ENCODE assay signal across 8 mouse cellular contexts in the genomic region with DNA sequence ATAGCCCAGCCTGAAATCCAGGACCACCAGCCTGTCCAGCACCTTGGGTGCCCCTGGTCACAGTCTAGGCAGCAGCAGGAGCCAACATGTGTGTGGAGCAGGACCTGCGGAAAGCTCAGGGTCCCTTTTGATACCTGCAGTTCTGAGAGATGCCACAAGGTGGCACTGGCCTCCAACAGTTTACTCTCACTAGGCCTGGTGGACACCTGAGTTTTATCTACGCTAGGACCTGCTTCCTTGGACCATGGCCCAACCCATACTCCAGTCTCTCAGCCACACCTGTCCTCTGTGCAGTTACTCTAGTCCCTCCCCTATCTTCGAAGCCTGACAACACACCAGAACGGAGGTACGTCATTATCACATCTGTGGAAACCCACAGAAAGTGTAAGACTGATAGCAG. TPM values are rescaled to one million over a fixed set of nuclear protein-coding genes. Genes with fewer than 3 reads are reported as not detected.
DNase-seq lines count a peak whose midpoint lies in the region; ATAC-seq lines count a peak whose summit lies in the region.
"Had no signal": no experiment of that assay in that cellular context is flagged by ENCODE, and none has a peak within 500 bp of the region (broad histone marks: within the 10 kb centered on the region; RNA-seq: fewer than 3 reads in every experiment).

No protein-coding gene starts in this region.

- no peaks in the 10 kb centered on the region for H3K9me3 ChIP-seq in intestine, embryonic 15.5 days
- no peaks in the 10 kb centered on the region for H3K9me3 ChIP-seq in midbrain, embryonic 12.5 days
- H3K9me3 ChIP-seq: neural tube, embryonic 12.5 days had no signal

- H3K36me3 ChIP-seq in intestine, embryonic 15.5 days: no peaks in the 10 kb centered on the region
- H3K36me3 ChIP-seq in midbrain, embryonic 12.5 days: no peaks in the 10 kb centered on the region
- H3K36me3 ChIP-seq: neural tube, embryonic 12.5 days had no signal

- H3K27me3 ChIP-seq in intestine, embryonic 15.5 days (replicated peaks): 0 out of 2 replicates have a peak, but pooled peaks cover 2% of the 10 kb centered on the region
- H3K27me3 ChIP-seq in midbrain, embryonic 12.5 days: no peaks in the 10 kb centered on the region; the same call in 1 of the 2 replicates
- H3K27me3 ChIP-seq: neural tube, embryonic 12.5 days had no signal

- H3K4me1 ChIP-seq in intestine, embryonic 15.5 days (replicated peaks): no peaks in the 10 kb centered on the region
- H3K4me1 ChIP-seq in midbrain, embryonic 12.5 days: no peaks in the 10 kb centered on the region
- H3K4me1 ChIP-seq: neural tube, embryonic 12.5 days had no signal

- no peak overlapping the region for H3K4me3 ChIP-seq in intestine, embryonic 15.5 days (replicated peaks)
- H3K4me3 ChIP-seq in midbrain, embryonic 12.5 days: no peak overlapping the region
- H3K4me3 ChIP-seq: neural tube, embryonic 12.5 days had no signal

- intact Hi-C loops in left cerebral cortex, postnatal 25 days (cut with DNase I): loop anchor here (5.0 kb wide), 2 partner anchors 76 to 306 kb away; no protein-coding TSS in a partner anchor

- peak; percentile 82 for ATAC-seq in intestine, embryonic 15.5 days
- ATAC-seq in midbrain, embryonic 12.5 days (ENCODE audit: low FRiP score, low read depth): 0 out of 2 replicates have a peak, but pooled peaks have one; percentile 41

- no peak overlapping the region for H3K4me2 ChIP-seq in intestine, embryonic 15.5 days (replicated peaks)
- no peak overlapping the region for H3K4me2 ChIP-seq in midbrain, embryonic 12.5 days (replicated peaks)
- H3K4me2 ChIP-seq: neural tube, embryonic 12.5 days had no signal

- WGBS in intestine, embryonic 15.5 days: 39% methylated on average over 5 of the region's 5 CpGs
- 52% methylated on average over 5 of the region's 5 CpGs for whole genome bisulfite sequencing in midbrain, embryonic 12.5 days

- H3K9ac ChIP-seq in intestine, embryonic 15.5 days: no peak overlapping the region
- H3K9ac ChIP-seq in midbrain, embryonic 12.5 days (replicated peaks): no peak overlapping the region
- H3K9ac ChIP-seq: neural tube, embryonic 12.5 days had no signal

- DNase-seq in adipocyte (ENCODE audit: low spot score): peak; percentile 74
- peak; percentile 82 for DNase-seq in cerebellum, adult 9-11 months
- DNase-seq in frontal cortex, adult 2 months (ENCODE audit: extremely low spot score in 1 of 2, low spot score in 1 of 2): peak; percentile 35 to 93
- peak; percentile 79 to 84 for DNase-seq in left cerebral cortex, postnatal 25 days (ENCODE audit: low spot score in 2 of 2)
- DNase-seq in spleen, adult 18-20 months: peak; percentile 14 to 69

- no peak overlapping the region for H3K27ac ChIP-seq in intestine, embryonic 15.5 days
- no peak overlapping the region for H3K27ac ChIP-seq in midbrain, embryonic 12.5 days (replicated peaks)
- H3K27ac ChIP-seq: neural tube, embryonic 12.5 days had no signal

RNA-seq across cellular contexts. Expression of gene Sohlh1, which starts 10.8 kb away (rescaled TPM):
- not detected in 2 replicates for polyA plus RNA-seq in frontal cortex, adult 2 months (2012; rRNA removed)
- polyA plus RNA-seq in intestine, embryonic 15.5 days (2015; fragmentation: Nextera tagmentation; extraction: Ambion mirVana): not detected in 2 replicates
- total RNA-seq in left cerebral cortex, postnatal 25 days (2021): not detected
- polyA plus RNA-seq in midbrain, embryonic 12.5 days (2016; fragmentation: Nextera tagmentation; extraction: Ambion mirVana): not detected in 2 replicates
- polyA plus RNA-seq: neural tube, embryonic 12.5 days had no signal

RNA-seq across cellular contexts. Expression of gene Lcn9, which starts 13.3 kb away (rescaled TPM):
- polyA plus RNA-seq in frontal cortex, adult 2 months (2012; rRNA removed): not detected in 2 replicates
- not detected in 2 replicates for polyA plus RNA-seq in intestine, embryonic 15.5 days (2015; fragmentation: Nextera tagmentation; extraction: Ambion mirVana)
- total RNA-seq in left cerebral cortex, postnatal 25 days (2021): not detected
- polyA plus RNA-seq in midbrain, embryonic 12.5 days (2016; fragmentation: Nextera tagmentation; extraction: Ambion mirVana): not detected in 2 replicates
- polyA plus RNA-seq: neural tube, embryonic 12.5 days had no signal

RNA-seq across cellular contexts. Expression of gene Glt6d1, which starts 20.6 kb away (rescaled TPM):
- polyA plus RNA-seq in frontal cortex, adult 2 months (2012; rRNA removed): not detected in 2 replicates
- polyA plus RNA-seq in intestine, embryonic 15.5 days (2015; fragmentation: Nextera tagmentation; extraction: Ambion mirVana): not detected in 2 replicates
- total RNA-seq in left cerebral cortex, postnatal 25 days (2021): not detected
- not detected in 2 replicates for polyA plus RNA-seq in midbrain, embryonic 12.5 days (2016; fragmentation: Nextera tagmentation; extraction: Ambion mirVana)
- polyA plus RNA-seq: neural tube, embryonic 12.5 days had no signal

RNA-seq across cellular contexts. Expression of gene Kcnt1, which starts 27.2 kb away (rescaled TPM):
- polyA plus RNA-seq in frontal cortex, adult 2 months (2012; rRNA removed): 183 and 221 TPM in 2 replicates
- 0.53 and 0.67 TPM in 2 replicates for polyA plus RNA-seq in intestine, embryonic 15.5 days (2015; fragmentation: Nextera tagmentation; extraction: Ambion mirVana)
- total RNA-seq in left cerebral cortex, postnatal 25 days (2021): 100 to 1,000 TPM; 111 to 130 TPM
- polyA plus RNA-seq in midbrain, embryonic 12.5 days (2016; fragmentation: Nextera tagmentation; extraction: Ambion mirVana): 2.4 TPM in 2 replicates

RNA-seq across cellular contexts. Expression of gene Gm13539, which starts 54.2 kb away (rescaled TPM):
- not detected in 2 replicates for polyA plus RNA-seq in frontal cortex, adult 2 months (2012; rRNA removed)
- polyA plus RNA-seq in intestine, embryonic 15.5 days (2015; fragmentation: Nextera tagmentation; extraction: Ambion mirVana): not detected in 2 replicates
- not detected for total RNA-seq in left cerebral cortex, postnatal 25 days (2021)
- polyA plus RNA-seq in midbrain, embryonic 12.5 days (2016; fragmentation: Nextera tagmentation; extraction: Ambion mirVana): not detected in 2 replicates
- polyA plus RNA-seq: neural tube, embryonic 12.5 days had no signal
